Mouse (Mus musculus) intestine, embryonic 14.5 days (tissue): Measurements from ENCODE around the gene Tspan33. TPM values are rescaled to one million over a fixed set of nuclear protein-coding genes. Genes with fewer than 3 reads are reported as not detected.

Experiments
- polyA plus RNA-seq: library from polyadenylated mRNA; unstranded; fragments of >200 nt; fragmentation: Nextera tagmentation; extraction: Ambion mirVana; gene quantifications from 2 replicates; pipeline ENCODE4 v1.2.1, GENCODE M21; 2014

The Tspan33 gene
- polyA plus RNA-seq, 1 experiment from 2014 or later, result 3.3 TPM

Other genes starting within 250 kb of the Tspan33 start
- 291 and 300 TPM in 2 replicates for gene Atp6v1f, start 226.5 kb upstream of the Tspan33 start, polyA plus RNA-seq
- 0.28 TPM in 1 of 2 replicates, not detected in the other for gene Atp6v1fnb, start 222.8 kb upstream of the Tspan33 start, polyA plus RNA-seq
- 25.2 and 28.6 TPM in 2 replicates for gene Kcp, start 186.3 kb upstream of the Tspan33 start, polyA plus RNA-seq
- gene Irf5, start 167.6 kb upstream of the Tspan33 start, polyA plus RNA-seq, result 6.9 and 7.7 TPM in 2 replicates
- gene Tnpo3, start 84.3 kb upstream of the Tspan33 start, polyA plus RNA-seq, result 91.2 and 107 TPM in 2 replicates
- 46.5 and 48.0 TPM in 2 replicates for gene Smo, start 41.3 kb downstream of the Tspan33 start, polyA plus RNA-seq
- 34.0 and 43.8 TPM in 2 replicates for gene Ahcyl2, start 73.8 kb downstream of the Tspan33 start, polyA plus RNA-seq
- 0.47 and 0.64 TPM in 2 replicates for gene Strip2, start 222.8 kb downstream of the Tspan33 start, polyA plus RNA-seq